Mouse (Mus musculus) central nervous system, embryonic 11.5 days (tissue): ENCODE results near the gene BC048671. TPM values are rescaled to one million over a fixed set of nuclear protein-coding genes. Genes with fewer than 3 reads are reported as not detected.

Experiments
- polyA plus RNA-seq: library from polyadenylated mRNA; depleted of rRNA; stranded (reverse); fragments of >200 nt; gene quantifications from 2 replicates; pipeline ENCODE4 v1.2.3, GENCODE M21; 2012; rRNA removed

BC048671 gene
- not detected in 2 replicates for polyA plus RNA-seq

DNA sequence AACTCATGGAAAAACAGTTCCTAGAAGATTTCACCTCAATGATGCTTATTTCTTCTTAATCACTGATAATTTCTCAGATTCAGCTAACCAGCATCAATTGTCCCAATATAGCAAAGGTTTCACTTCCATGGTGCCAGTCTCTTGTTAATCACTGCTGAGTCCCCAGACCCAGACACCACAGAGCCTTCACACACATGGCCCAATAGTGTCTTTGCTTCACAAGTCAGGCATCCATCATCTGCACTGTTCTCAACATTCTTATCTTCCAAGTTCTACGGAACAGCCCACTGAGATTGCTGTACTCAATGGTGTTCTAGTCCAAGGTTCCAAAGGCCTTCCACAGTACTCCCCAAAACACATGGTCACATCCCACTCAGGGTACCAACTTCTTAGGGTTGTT is at the start of gene BC048671:
BC048671 (plus strand) TSS at position 301 of the 400 bp plus-strand sequence.

DNA sequence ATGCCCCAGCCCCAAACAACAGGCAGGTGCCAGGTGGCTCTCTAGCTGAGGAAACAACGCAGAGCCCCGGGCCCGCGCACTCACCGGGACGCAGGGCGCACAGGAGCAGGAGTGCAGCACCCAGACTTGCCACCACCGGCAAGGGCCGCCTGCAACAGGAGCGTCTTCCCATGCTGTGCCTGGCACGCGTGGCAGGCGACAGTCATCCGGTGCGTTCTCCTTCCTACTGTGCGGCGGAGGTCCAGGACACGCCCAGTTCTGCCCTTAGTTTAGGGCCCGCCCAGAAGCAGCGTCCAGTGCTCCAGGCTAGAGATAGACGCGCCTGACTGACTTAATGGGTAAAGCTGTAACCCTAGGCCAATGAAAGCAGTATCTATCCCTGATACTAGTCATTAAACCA is 24.0 kb downstream of the BC048671 start, which contains the start of gene Chst13:
Chst13 (minus strand) TSS at position 195 of the 400 bp plus-strand sequence.

DNA sequence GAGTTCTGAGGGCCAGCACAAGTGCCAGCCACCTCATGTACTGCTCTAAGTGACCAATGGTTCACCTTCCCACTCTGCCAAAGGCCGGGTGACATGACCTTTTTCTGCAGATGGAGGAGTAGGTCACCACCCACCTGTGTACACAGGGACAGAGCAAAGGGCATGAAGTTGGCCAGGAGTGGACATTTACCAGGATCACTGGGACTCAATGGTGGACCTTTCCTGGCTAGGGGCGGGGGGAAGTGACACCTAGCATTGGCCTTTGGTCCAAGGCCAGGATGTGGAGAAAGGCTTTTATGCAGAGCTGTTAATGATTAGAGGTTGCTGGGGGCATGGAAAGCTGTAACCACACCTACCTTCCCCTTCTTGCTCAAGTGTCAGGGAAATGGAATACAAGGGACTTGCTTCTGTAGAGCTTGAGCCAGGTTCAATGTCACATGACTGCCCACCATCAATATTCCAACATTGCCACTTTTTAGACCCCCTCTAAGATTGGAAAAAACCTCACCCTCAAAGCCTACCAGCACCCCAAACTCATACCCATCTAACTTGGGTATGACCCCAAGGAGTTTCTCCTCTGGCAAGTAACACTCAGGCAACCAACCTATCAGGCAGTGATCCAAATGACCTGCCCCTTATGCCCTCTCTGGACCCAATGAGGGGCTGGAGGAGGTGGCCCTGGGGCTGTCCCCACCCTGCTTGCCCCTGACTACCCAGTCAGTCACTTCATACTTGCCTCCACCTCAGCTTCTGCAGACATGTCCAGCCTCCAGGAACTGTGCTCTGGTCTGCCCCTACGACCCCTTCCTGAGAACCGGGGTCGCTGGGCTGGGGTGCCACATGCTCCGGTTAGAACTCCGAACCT is 31.8 kb downstream of the BC048671 start, which contains the start of gene Uroc1:
Uroc1 (plus strand) TSS at position 724 of the 865 bp plus-strand sequence.

Other genes with a start within 250 kb of the BC048671 start
- gene Vmn1r49, start 222.7 kb upstream of the BC048671 start, polyA plus RNA-seq, result not detected in 2 replicates
- not detected in 2 replicates for gene Vmn1r50, start 199.8 kb upstream of the BC048671 start, polyA plus RNA-seq
- gene Vmn1r51, start 178.6 kb upstream of the BC048671 start, polyA plus RNA-seq, result not detected in 2 replicates
- not detected in 2 replicates for gene Vmn1r52, start 126.4 kb upstream of the BC048671 start, polyA plus RNA-seq
- gene V1ra8, start 98.4 kb upstream of the BC048671 start, polyA plus RNA-seq, result not detected in 2 replicates
- gene Vmn1r53, start 76.8 kb upstream of the BC048671 start, polyA plus RNA-seq, result 0.05 TPM in 1 of 2 replicates, not detected in the other
- gene Vmn1r54, start 54.9 kb upstream of the BC048671 start, polyA plus RNA-seq, result not detected in 2 replicates
- gene Chst13, start 24.0 kb downstream of the BC048671 start, polyA plus RNA-seq, result 0.45 and 0.82 TPM in 2 replicates
- gene Uroc1, start 32.1 kb downstream of the BC048671 start, polyA plus RNA-seq, result 0.17 and 0.23 TPM in 2 replicates
- 8.5 and 12.2 TPM in 2 replicates for gene Zxdc, start 68.3 kb downstream of the BC048671 start, polyA plus RNA-seq
- gene Cfap100, start 127.6 kb downstream of the BC048671 start, polyA plus RNA-seq, result 2.3 and 5.4 TPM in 2 replicates
- gene Klf15, start 161.4 kb downstream of the BC048671 start, polyA plus RNA-seq, result 2.2 and 3.1 TPM in 2 replicates
- 1.9 and 3.1 TPM in 2 replicates for gene Aldh1l1, start 185.2 kb downstream of the BC048671 start, polyA plus RNA-seq